Mouse (Mus musculus) hindbrain, embryonic 16.5 days (tissue): Measurements from ENCODE around the gene Dab2ip. TPM values are rescaled to one million over a fixed set of nuclear protein-coding genes. Genes with fewer than 3 reads are reported as not detected.
A peak's percentile ranks its signal among the peaks of the same experiment; 100 is the strongest.

ENCODE experiments used
- ATAC-seq: fragments of 200-750 bp; cut with Nextera tagmentation; 2 replicates; pipeline ENCODE4 v1.8.0; 2017; ENCODE audit warnings: moderate TSS enrichment, moderate library complexity
- H3K27ac ChIP-seq: fragments of 300-500 bp; sonication (generic); 2 replicates; pipeline ENCODE4 v1.5.1; 2014; ENCODE audit warnings: low read depth, mild to moderate bottlenecking, control low read depth, low read length, moderate library complexity
- H3K27me3 ChIP-seq: fragments of 300-500 bp; sonication (generic); replicated peaks from 2 replicates; pipeline ENCODE4 v1.6.1; 2014; ENCODE audit warnings: low read length; ENCODE audit not compliant: control insufficient read depth, insufficient read depth
- H3K36me3 ChIP-seq: fragments of 300-500 bp; sonication (generic); 2 replicates; pipeline ENCODE4 v1.6.1; 2014; ENCODE audit warnings: mild to moderate bottlenecking, low read length, moderate library complexity, mixed read lengths; ENCODE audit not compliant: control insufficient read depth, insufficient read depth
- H3K4me1 ChIP-seq: fragments of 300-500 bp; sonication (generic); 2 replicates; pipeline ENCODE4 v1.6.1; 2014; ENCODE audit warnings: low read depth, low read length; ENCODE audit not compliant: control insufficient read depth, insufficient read depth
- H3K4me2 ChIP-seq: fragments of 300-500 bp; sonication (generic); 2 replicates; pipeline ENCODE4 v1.6.1; 2014; ENCODE audit warnings: mild to moderate bottlenecking, low read length, control low read depth, moderate library complexity
- H3K4me3 ChIP-seq: fragments of 300-500 bp; sonication (generic); 2 replicates; pipeline ENCODE4 v1.5.1; 2014; ENCODE audit warnings: mild to moderate bottlenecking, low read length, control low read depth, moderate library complexity
- H3K9ac ChIP-seq: fragments of 300-500 bp; sonication (generic); 2 replicates; pipeline ENCODE4 v1.6.1; 2014; ENCODE audit warnings: low read depth, mild to moderate bottlenecking, control low read depth, low read length, moderate library complexity
- H3K9me3 ChIP-seq: fragments of 300-500 bp; sonication (generic); 2 replicates; pipeline ENCODE4 v1.6.1; 2014; ENCODE audit warnings: mild to moderate bottlenecking, low read length, moderate library complexity; ENCODE audit not compliant: control insufficient read depth
- WGBS: fragments of 180-500 bp; shearing (Covaris S2); extraction: QIAGEN DNeasy Blood & Tissue Kit; methylation state at CpG from one replicate; pipeline ENCODE4 v1.1.7; 2014; 5-methylcytosine and 5-hydroxymethylcytosine counted together
- polyA plus RNA-seq: library from polyadenylated mRNA; unstranded; fragments of >200 nt; fragmentation: Nextera tagmentation; extraction: Ambion mirVana; gene quantifications from 2 replicates; pipeline ENCODE4 v1.2.1, GENCODE M21; 2015

Dab2ip gene
- polyA plus RNA-seq, 1 experiment from 2014 or later, result 27.6 TPM

- H3K36me3 ChIP-seq, result no peaks in the 10 kb centered on the region
- ATAC-seq, result no peak
- H3K27me3 ChIP-seq, result no peaks in the 10 kb centered on the region
- no peak overlapping the region for H3K9ac ChIP-seq
- no peak overlapping the region for H3K4me3 ChIP-seq
- 86% methylated on average over 4 of the region's 4 CpGs for WGBS
- H3K27ac ChIP-seq, result no peak overlapping the region
- no peak overlapping the region for H3K4me2 ChIP-seq
- no peaks in the 10 kb centered on the region for H3K9me3 ChIP-seq
- no peaks in the 10 kb centered on the region for H3K4me1 ChIP-seq
These were observed 9.7 kb downstream of the Dab2ip start for GRCm38 (mm10) chr2:35567694-35568149.

- Histone ChIP-seq H3K4me1 (no peaks in the 10 kb centered on the region), H3K4me2 (no peak overlapping the region), H3K27ac (no peak overlapping the region), H3K4me3 (no peak overlapping the region), H3K9me3 (no peaks in the 10 kb centered on the region), H3K36me3 (no peaks in the 10 kb centered on the region), H3K27me3 (no peaks in the 10 kb centered on the region), H3K9ac (no peak overlapping the region)
- WGBS, result 52% methylated on average over 4 of the region's 4 CpGs
- ATAC-seq, result no peak
These were observed 12.7 kb downstream of the Dab2ip start for GRCm38 (mm10) chr2:35570743-35571142.

- H3K27ac ChIP-seq, result no peak overlapping the region
- no peak overlapping the region for H3K4me3 ChIP-seq
- WGBS, result 37% methylated on average over 1 of the region's 1 CpGs
- no peaks in the 10 kb centered on the region for H3K4me1 ChIP-seq
- no peaks in the 10 kb centered on the region for H3K27me3 ChIP-seq
- H3K9ac ChIP-seq, result no peak overlapping the region
- ATAC-seq, result no peak
- H3K4me2 ChIP-seq, result no peak overlapping the region
- no peaks in the 10 kb centered on the region for H3K9me3 ChIP-seq
- no peaks in the 10 kb centered on the region for H3K36me3 ChIP-seq
These were observed 16.6 kb downstream of the Dab2ip start for GRCm38 (mm10) chr2:35574643-35575042.

- no peak overlapping the region for H3K27ac ChIP-seq
- H3K4me3 ChIP-seq, result no peak overlapping the region
- H3K9ac ChIP-seq, result no peak overlapping the region
- ATAC-seq, result no peak
- peaks cover 8% of the 10 kb centered on the region for H3K27me3 ChIP-seq
- peaks cover 2% of the 10 kb centered on the region for H3K4me1 ChIP-seq
- no peak overlapping the region for H3K4me2 ChIP-seq
- no peaks in the 10 kb centered on the region for H3K9me3 ChIP-seq
- 92% methylated on average over 3 of the region's 3 CpGs for WGBS
- H3K36me3 ChIP-seq, result no peaks in the 10 kb centered on the region
These were observed 18.6 kb downstream of the Dab2ip start for GRCm38 (mm10) chr2:35576675-35577074.

GRCm38 (mm10) chr2:35580111-35580510, 22.0 kb downstream of the Dab2ip start:
- H3K36me3 ChIP-seq, result no peaks in the 10 kb centered on the region
- H3K4me1 ChIP-seq, result peaks cover 18% of the 10 kb centered on the region
- no peaks in the 10 kb centered on the region for H3K9me3 ChIP-seq
- H3K4me3 ChIP-seq, result no peak overlapping the region
- WGBS, result 60% methylated on average over 4 of the region's 4 CpGs
- peaks cover 24% of the 10 kb centered on the region for H3K27me3 ChIP-seq
- no peak overlapping the region for H3K27ac ChIP-seq
- no peak overlapping the region for H3K9ac ChIP-seq
- no peak for ATAC-seq
- H3K4me2 ChIP-seq, result no peak overlapping the region

- H3K27me3 ChIP-seq, result peaks cover 24% of the 10 kb centered on the region
- no peaks in the 10 kb centered on the region for H3K9me3 ChIP-seq
- H3K36me3 ChIP-seq, result no peaks in the 10 kb centered on the region
- peak; percentile 38; the same call in 1 of the 2 replicates for ATAC-seq
- H3K27ac ChIP-seq, result no peak overlapping the region
- peak overlapping the region; percentile 93 for H3K4me2 ChIP-seq
- WGBS, result under 1% methylated on average over 60 of the region's 76 CpGs
- H3K9ac ChIP-seq, result peak overlapping the region; percentile 61
- peaks cover 18% of the 10 kb centered on the region for H3K4me1 ChIP-seq
- H3K4me3 ChIP-seq, result peak overlapping the region; percentile 49
These were observed 23.7 kb downstream of the Dab2ip start for GRCm38 (mm10) chr2:35581501-35582340.

- peak overlapping the region; percentile 61 for H3K9ac ChIP-seq
- no peaks in the 10 kb centered on the region for H3K9me3 ChIP-seq
- no peaks in the 10 kb centered on the region for H3K36me3 ChIP-seq
- H3K27ac ChIP-seq, result no peak overlapping the region
- ATAC-seq, result peak; percentile 43
- peak overlapping the region; percentile 49 for H3K4me3 ChIP-seq
- peak overlapping the region; percentile 93 for H3K4me2 ChIP-seq
- H3K27me3 ChIP-seq, result peaks cover 24% of the 10 kb centered on the region
- peaks cover 18% of the 10 kb centered on the region for H3K4me1 ChIP-seq
- WGBS, result under 1% methylated on average over 23 of the region's 46 CpGs
These were observed 24.4 kb downstream of the Dab2ip start for GRCm38 (mm10) chr2:35582341-35582941.

- WGBS, result 59% methylated on average over 5 of the region's 5 CpGs
- no peaks in the 10 kb centered on the region for H3K36me3 ChIP-seq
- peaks cover 23% of the 10 kb centered on the region for H3K4me1 ChIP-seq
- H3K9ac ChIP-seq, result no peak overlapping the region
- no peak overlapping the region for H3K4me3 ChIP-seq
- H3K27ac ChIP-seq, result no peak overlapping the region
- H3K9me3 ChIP-seq, result no peaks in the 10 kb centered on the region
- peaks cover 24% of the 10 kb centered on the region for H3K27me3 ChIP-seq
- no peak for ATAC-seq
- H3K4me2 ChIP-seq, result peak overlapping the region; percentile 93; the same call in 1 of the 2 replicates
These were observed 25.3 kb downstream of the Dab2ip start for GRCm38 (mm10) chr2:35583406-35583805.

GRCm38 (mm10) chr2:35584011-35584410, 25.9 kb downstream of the Dab2ip start:
- Histone ChIP-seq H3K4me1 (peaks cover 26% of the 10 kb centered on the region), H3K27me3 (peaks cover 24% of the 10 kb centered on the region), H3K9me3 (no peaks in the 10 kb centered on the region), H3K36me3 (no peaks in the 10 kb centered on the region), H3K27ac (no peak overlapping the region), H3K4me3 (no peak overlapping the region), H3K9ac (no peak overlapping the region), H3K4me2 (no peak overlapping the region)
- ATAC-seq, result no peak
- WGBS, result 91% methylated on average over 3 of the region's 3 CpGs
